Mouse (Mus musculus) induced T-regulatory cell, adult 2 months (primary cell): ENCODE results near the gene Rasal3.

ENCODE experiments used
- DNase-seq: peaks from one replicate; pipeline ENCODE4 v3.0.0-alpha.2; 2012; ENCODE audit warnings: low read depth

Rasal3 gene

DNA sequence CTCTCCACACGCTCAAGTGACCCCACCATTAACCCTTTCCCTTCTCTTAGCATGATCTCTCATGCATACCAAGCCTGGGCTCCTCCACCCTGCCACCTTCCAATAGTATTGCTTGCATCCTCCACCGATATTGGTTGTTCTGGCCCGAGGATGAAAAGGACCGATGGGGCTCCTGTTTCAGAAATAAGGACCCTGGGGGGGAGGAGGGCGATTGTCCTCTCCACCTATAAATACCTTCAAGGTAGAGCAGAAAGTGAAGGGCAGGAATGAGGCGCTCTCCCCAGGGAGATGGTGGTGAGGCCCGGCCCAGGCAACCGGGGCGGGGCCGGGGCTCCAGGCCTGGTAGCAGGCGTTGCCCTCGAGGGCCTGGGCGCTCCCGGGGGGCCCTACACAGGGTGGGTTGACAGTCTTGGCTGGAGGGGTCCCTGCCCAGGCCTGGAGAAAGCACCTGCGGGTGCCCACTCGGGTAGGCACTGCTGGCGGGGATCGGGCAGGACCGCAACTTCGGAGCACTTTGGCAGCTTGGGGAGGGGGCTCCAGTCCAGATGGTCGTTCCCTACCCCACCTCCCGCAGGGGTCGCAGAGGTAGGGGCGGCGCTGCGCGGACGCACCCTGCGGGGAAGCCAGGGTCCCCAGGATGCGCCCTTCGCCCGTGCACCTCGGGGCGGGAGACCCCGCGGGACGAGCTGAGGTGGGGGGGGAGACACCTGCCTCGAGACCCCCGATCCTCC is 14.8 kb downstream of the Rasal3 start:
- DNase-seq, result peak; percentile 49

DNA sequence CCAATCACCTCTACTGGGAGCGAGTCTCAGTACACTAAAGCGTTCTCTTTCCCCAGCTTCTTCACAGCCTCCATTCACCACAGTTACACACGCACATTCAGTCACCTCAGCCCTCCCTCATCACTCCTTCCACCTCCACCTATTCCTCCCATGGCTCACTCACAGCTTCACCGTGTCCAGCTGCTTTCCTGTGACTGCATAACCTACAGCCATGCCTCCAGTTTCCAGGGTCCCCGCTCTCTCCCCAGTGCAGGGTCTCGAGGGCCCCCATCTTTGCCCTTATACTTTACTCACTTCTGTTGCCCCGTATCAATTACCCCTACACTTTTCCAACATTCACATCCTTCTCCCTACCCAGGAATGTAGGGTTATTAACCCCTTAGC is 15.4 kb downstream of the Rasal3 start:
- peak; percentile 29 for DNase-seq

DNA sequence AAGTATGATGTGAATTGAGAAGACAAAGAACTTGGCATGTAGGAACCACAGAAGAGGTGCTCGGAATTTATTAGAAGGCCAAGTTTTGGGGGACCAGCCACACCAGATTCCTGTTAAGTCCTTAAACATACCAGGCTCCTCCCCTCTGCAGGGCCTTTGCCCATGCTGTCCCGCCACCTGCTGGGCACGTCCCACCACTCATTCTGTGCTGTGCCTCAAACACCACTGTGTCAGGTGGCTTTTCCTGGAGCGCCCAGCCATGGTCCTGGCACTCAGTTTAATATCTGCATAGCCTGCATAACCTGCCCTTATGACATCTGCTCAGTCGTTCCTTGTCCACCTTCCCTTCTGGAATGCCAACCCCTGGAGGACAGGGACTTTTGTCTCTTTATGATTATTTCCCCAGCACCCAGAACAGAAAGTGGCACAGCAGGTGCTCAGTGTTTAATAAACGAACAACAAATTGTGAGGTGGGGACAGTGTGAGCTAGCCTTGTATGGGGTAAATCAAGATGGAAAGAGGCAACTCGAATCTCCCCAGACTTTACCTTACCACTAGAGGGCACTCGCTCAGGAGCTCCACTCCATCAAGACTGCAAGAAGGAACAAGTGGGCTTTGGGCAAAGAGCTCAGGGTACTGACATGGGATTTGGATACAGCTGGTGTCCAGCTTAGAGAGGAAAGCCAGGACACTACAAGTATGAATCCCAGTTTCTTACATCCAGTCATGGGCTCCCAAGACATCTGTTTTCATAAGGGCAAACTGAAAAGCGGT is 16.5 kb downstream of the Rasal3 start:
- peak; percentile 87 for DNase-seq

- no peak for DNase-seq
These were observed 19.7 kb downstream of the Rasal3 start for GRCm38 (mm10) chr17:32383661-32384060.

DNA sequence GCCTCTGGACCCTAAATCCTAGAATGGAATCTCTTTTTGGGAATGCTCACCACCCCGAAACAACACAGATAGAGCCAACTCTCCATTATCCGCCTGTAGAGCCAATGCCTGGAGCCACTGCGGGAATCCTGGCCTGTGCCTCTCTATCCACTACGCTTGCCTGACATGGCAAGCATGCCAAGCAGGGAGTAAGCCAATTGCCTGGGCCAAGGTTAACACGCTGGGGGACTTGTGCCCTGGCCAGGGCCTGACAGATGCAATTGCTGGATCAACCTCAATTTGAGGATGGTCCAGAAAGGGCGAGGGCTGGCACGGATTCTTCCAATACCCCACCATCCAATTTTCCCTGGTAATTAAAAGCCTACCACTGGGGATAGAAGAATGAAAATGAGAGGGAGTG is 20.8 kb downstream of the Rasal3 start:
- no peak for DNase-seq

GRCm38 (mm10) chr17:32378786-32379185 is 24.6 kb downstream of the Rasal3 start:
- DNase-seq, result no peak

- DNase-seq, result no peak
These were observed 26.2 kb downstream of the Rasal3 start for GRCm38 (mm10) chr17:32377137-32377536.

DNA sequence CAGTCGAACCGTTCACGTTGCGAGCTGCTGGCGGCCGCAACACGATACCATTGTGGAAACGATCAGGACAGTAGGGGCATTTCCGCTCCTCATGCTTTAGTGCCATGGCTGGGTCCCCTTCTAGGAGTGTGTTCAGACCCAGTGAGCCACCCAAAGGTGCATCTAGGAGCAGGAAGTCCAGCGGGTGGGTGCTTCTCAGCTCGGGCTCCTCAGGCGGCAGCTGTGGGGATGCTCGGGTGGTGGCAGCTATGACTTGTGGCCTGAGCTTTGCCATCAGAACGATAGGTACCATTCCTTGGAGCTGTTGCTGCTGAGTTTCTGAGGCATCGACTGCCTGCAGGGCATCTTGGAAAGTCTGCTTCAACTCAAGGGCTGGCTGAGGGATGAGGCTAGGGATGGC is 26.9 kb downstream of the Rasal3 start:
- DNase-seq, result peak; percentile 44

GRCm38 (mm10) chr17:32368991-32369578 is 34.3 kb downstream of the Rasal3 start:
- DNase-seq, result peak; percentile 82

GRCm38 (mm10) chr17:32367706-32368105 is 35.7 kb downstream of the Rasal3 start:
- no peak for DNase-seq

GRCm38 (mm10) chr17:32365296-32365695 is 38.1 kb downstream of the Rasal3 start:
- no peak for DNase-seq

- DNase-seq, result no peak
These were observed 38.5 kb downstream of the Rasal3 start for GRCm38 (mm10) chr17:32364850-32365249.

- peak; percentile 90 for DNase-seq
These were observed 39.1 kb downstream of the Rasal3 start for GRCm38 (mm10) chr17:32364331-32364730.

GRCm38 (mm10) chr17:32363821-32364301 is 39.5 kb downstream of the Rasal3 start:
- peak; percentile 39 for DNase-seq

DNA sequence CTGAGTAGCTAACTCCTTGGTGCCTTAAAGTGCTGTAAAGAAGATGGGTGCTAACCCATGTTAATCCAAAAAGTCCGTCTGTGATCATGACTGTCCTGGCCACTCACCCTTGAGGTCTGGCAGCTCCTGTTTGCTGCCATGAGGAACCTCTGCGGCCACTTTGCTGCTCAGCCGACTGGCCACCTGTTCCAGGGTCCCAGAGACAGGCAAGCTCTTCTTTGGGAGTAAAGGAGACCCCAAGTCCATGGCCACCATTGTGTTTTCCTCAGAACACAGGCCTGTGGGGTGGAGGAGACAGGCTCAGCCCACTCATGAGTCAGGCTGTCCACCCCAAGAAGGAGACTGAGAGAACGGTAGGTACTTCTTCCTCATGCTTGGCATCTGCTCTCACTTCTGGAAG is 40.7 kb downstream of the Rasal3 start:
- DNase-seq, result no peak

- no peak for DNase-seq
These were observed 43.5 kb downstream of the Rasal3 start for GRCm38 (mm10) chr17:32359928-32360327.

DNA sequence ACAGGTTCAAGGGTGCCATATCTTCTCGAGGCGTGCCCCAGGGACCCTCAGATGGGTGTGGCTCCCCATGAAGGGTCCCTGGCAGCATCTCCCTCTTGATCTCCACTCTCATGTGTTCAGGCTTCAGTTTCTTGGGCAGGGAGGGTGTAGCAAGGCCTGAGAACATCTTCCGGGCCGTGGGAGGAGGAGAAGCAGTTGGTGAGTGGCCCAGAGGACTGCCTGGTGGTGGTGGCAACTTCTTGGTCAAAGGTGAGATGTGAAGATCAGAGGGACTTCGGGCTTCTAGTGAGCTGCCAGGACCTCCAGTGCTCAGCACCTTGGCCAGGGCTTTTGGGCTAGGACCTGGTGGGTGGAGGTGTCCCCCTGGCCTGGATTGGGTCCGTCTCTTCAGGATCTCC is 44.4 kb downstream of the Rasal3 start:
- DNase-seq, result no peak

- no peak for DNase-seq
These were observed 45.0 kb downstream of the Rasal3 start for GRCm38 (mm10) chr17:32358192-32358942.

DNA sequence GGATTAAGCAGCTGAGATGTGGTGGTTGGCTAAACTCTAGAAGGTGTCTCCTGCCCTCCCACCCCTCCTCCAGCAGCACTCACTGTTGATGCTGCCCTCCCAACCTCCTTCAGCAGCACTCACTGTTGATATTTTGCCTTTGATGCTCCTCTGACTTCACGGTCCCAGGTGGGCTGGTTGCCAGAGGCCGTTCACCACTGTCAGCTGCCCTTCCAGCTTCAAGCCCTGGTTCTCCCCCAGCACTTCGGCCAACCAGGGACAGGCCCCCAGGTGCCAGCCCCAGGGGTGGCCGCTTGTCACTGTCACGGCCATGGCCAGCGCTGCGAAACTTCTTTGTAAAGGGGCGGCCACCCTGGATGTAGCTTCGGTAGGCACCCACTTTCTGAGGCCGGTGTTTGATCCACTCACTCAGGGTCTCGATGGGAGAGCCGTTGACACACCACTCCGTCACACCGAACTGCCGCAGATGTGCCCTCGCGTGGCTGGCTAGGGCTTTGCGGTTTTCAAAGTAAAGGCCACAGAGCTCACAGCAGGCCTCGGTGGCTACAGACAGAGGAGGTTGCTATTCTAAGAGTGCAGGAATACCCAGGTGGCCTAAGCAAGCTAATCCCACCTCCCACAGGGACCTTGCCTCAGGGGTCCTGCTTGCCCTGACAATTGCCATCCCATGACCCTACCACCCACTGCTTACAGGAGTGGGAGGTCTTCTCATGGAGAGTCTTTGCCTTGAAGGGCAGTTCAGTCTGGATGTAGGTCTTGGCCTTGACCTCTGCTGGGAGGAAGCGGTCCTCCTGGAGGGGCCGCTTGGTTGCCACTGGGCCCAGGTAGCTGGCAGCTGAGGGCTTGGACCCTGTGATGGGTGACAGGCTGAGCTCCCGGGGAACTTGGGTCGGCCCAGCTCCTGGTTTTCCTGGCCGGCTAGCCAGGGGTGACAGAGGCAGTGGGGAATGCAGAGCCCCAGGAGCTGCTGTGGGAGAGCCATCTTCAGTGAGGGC is 46.3 kb downstream of the Rasal3 start:
- no peak for DNase-seq

- no peak for DNase-seq
These were observed 47.1 kb downstream of the Rasal3 start for GRCm38 (mm10) chr17:32356281-32356680.

- DNase-seq, result no peak
These were observed 48.4 kb downstream of the Rasal3 start for GRCm38 (mm10) chr17:32355031-32355430.
